Mouse (Mus musculus) ES-E14 (cell line): Measurements from ENCODE around the gene Slit1. TPM values are rescaled to one million over a fixed set of nuclear protein-coding genes. Genes with fewer than 3 reads are reported as not detected.

Experiments used
- DNase-seq: peaks from one replicate; pipeline ENCODE4 v3.0.0-alpha.2; 2013; ENCODE audit warnings: low read depth, low spot score
- H3K27ac ChIP-seq: 2 replicates; pipeline ENCODE4 v1.5.1; 2012; ENCODE audit warnings: low read depth, mild to moderate bottlenecking, low read length, moderate library complexity, mixed read lengths; ENCODE audit not compliant: poor library complexity, insufficient read depth, severe bottlenecking
- H3K36me3 ChIP-seq: 2 replicates; pipeline ENCODE4 v1.6.1; 2012; ENCODE audit warnings: mild to moderate bottlenecking, low read length, moderate library complexity, mixed read lengths; ENCODE audit not compliant: control insufficient read depth, poor library complexity, insufficient read depth, severe bottlenecking
- H3K4me1 ChIP-seq, 2 experiments: fragments of 150-350 bp in 1 of 2; sonication (generic) in 1 of 2; 2 replicates each; pipeline ENCODE4 v1.6.1; 2012; ENCODE audit warnings: low read length in 2 of 2, mild to moderate bottlenecking in 1 of 2, mixed read lengths in 1 of 2; ENCODE audit not compliant: control insufficient read depth in 2 of 2, insufficient read depth in 2 of 2, poor library complexity in 1 of 2
- H3K4me3 ChIP-seq, 2 experiments: fragments of 150-350 bp in 1 of 2; sonication (generic) in 1 of 2; 2 replicates each; pipeline ENCODE4 v1.5.1; 2012; ENCODE audit warnings: low read length in 2 of 2, low read depth in 1 of 2, mild to moderate bottlenecking in 1 of 2, mixed read lengths in 1 of 2; ENCODE audit not compliant: insufficient read depth in 1 of 2, poor library complexity in 1 of 2, severe bottlenecking in 1 of 2
- H3K9ac ChIP-seq: 2 replicates; pipeline ENCODE4 v1.6.1; 2012; ENCODE audit warnings: low read depth, mild to moderate bottlenecking, low read length, mixed read lengths; ENCODE audit not compliant: poor library complexity, insufficient read depth, severe bottlenecking
- H3K9me3 ChIP-seq: fragments of 150-350 bp; sonication (generic); 2 replicates; pipeline ENCODE4 v1.6.1; 2012; ENCODE audit warnings: low read depth, mild to moderate bottlenecking, low read length; ENCODE audit not compliant: control insufficient read depth, insufficient read depth
- CHD2 ChIP-seq: IDR thresholded peaks from 2 replicates; pipeline ENCODE4 v1.6.1; 2014; ENCODE audit warnings: mild to moderate bottlenecking, low read depth, low read length, inconsistent platforms
- HCFC1 ChIP-seq: IDR thresholded peaks from 2 replicates; pipeline ENCODE4 v1.6.1; 2012; ENCODE audit warnings: low read length, inconsistent platforms, borderline replicate concordance; ENCODE audit not compliant: insufficient read depth
- MAFK ChIP-seq: IDR thresholded peaks from 2 replicates; pipeline ENCODE4 v1.6.1; 2014; ENCODE audit warnings: mild to moderate bottlenecking, low read depth, low read length, inconsistent platforms; ENCODE audit not compliant: insufficient read depth
- ZC3H11A ChIP-seq: IDR thresholded peaks from 2 replicates; pipeline ENCODE4 v1.6.1; 2012; ENCODE audit warnings: low read depth, mild to moderate bottlenecking, inconsistent platforms, low read length, borderline replicate concordance
- ZNF384 ChIP-seq: IDR thresholded peaks from 2 replicates; pipeline ENCODE4 v1.6.1; 2012; ENCODE audit warnings: low read depth, low read length, inconsistent platforms
- in situ Hi-C, 2 experiments: fragments of 600-800 bp; cut with MboI; formaldehyde crosslinking; loops; one replicate each; pipeline ENCODE4 v1.15.1; 2025; ENCODE audit warnings: low sequenced_read_pairs in 2 of 2, inconsistent platforms in 1 of 2; ENCODE audit not compliant: unreplicated experiment in 2 of 2
- total RNA-seq: library from RNA; depleted of rRNA; stranded (reverse); fragments of 300-350 nt; gene quantifications from 2 replicates; pipeline ENCODE4 v1.2.3, GENCODE M21; 2012

Slit1 gene
- total RNA-seq, 1 experiment: 1.4 TPM

DNA sequence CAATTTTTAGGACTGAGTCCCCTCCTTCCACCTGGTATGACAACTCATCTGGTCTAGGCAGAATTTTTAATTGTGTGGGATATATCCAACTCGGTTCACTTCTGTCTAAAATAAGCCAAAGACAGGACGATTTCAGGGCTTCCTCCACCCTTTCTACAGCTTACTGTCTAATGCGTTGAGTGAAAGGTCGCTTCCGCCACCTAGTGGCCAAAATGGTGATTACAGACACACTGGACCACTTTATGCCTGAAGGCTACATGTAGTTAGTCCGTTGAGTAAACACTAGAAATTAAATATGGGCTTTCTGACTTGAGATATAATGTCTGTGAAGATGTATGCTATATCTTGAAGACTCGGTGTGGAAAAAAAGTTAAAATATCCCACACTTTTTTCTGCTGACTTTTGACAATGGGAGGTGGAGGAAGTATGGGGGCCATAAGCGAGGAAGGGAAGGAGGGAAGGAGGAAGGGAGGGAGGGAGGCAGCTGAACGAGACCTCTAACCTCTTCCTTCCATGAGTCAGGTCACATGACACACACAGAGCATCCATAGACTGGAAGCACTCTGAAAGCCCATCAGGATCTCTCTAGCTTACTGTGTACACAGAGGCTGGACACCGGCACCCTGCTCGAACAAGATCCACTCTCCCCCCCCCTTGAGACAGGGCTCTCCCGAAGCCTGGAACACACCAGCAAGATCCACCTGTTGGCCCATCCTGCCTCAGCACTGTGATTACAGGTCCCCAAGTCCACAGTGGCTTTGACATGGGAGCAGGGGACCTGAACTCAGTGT, 20.6 kb upstream of the Slit1 start:
- in situ Hi-C loops: loop anchor here (5.0 to 10.0 kb wide), 2 partner anchors 109 to 112 kb away; no protein-coding TSS in a partner anchor
- Histone ChIP-seq H3K36me3 (peaks cover 8% of the 10 kb centered on the region; the same call in 1 of the 2 replicates), H3K4me3 (no peak overlapping the region), H3K9me3 (no peaks in the 10 kb centered on the region), H3K4me1 (peaks cover 0 to 7% of the 10 kb centered on the region in 2 experiments; a peak in 2 of 4 replicates), H3K27ac (no peak overlapping the region), H3K9ac (no peak overlapping the region)
- no peak for TF ChIP-seq HCFC1
- no peak for TF ChIP-seq ZNF384
- peak; percentile 86 for TF ChIP-seq ZC3H11A
- no peak for TF ChIP-seq CHD2
- no peak for TF ChIP-seq MAFK
- peak; percentile 79 for DNase-seq

DNA sequence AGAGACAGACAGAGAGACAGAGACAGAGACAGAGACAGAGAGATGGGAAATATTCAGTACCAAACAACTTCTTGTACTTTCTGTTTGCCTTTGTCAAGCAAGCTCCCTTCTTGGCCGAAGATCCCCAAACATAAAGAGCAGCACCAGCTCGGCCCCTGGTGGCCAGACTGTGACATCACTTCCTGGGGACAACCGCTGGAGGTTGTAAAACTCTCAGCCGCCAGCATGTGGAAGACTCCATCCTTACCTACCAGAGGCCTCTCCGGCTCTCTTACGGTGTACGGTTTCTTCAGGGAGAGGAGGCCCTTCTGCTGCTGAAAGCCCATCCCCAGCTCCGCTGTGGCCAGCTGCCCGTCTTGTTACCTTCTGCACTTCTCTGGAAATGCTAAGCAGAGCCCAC, 18.1 kb upstream of the Slit1 start:
- Histone ChIP-seq H3K4me3 (peak overlapping the region; percentile 9 to 23; a peak in 1 of 4 replicates), H3K9me3 (no peaks in the 10 kb centered on the region), H3K36me3 (no peaks in the 10 kb centered on the region), H3K9ac (peak overlapping the region; percentile 32), H3K27ac (no peak overlapping the region), H3K4me1 (peaks cover 0 to 7% of the 10 kb centered on the region in 2 experiments; a peak in 2 of 4 replicates)
- in situ Hi-C loops: loop anchor here (5.0 to 10.0 kb wide), 2 partner anchors 107 to 109 kb away; no protein-coding TSS in a partner anchor
- no peak for TF ChIP-seq MAFK
- no peak for TF ChIP-seq HCFC1
- peak; percentile 27; the same call in 1 of the 2 replicates for TF ChIP-seq ZC3H11A
- no peak for TF ChIP-seq CHD2
- TF ChIP-seq ZNF384: no peak
- DNase-seq: peak; percentile 55

DNA sequence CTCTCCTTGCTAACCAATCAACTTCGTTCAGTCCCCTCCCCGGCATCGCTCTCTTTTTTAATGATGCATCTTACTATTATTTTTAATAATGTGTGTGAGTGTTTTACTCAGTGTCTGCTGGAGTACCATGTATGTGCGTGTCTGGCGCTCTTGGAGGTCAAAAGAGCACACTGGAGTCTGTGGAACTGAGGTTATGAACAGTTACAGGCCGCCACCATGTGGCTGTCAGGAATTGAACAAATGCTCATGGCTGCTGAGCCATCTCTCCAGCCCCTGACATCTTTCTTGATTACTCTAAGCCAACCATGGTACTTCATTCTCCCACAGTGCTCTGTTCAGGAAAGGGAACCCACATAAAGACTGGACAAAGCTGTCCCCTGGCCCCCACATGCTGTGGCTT, 16.3 kb upstream of the Slit1 start:
- Histone ChIP-seq H3K9me3 (no peaks in the 10 kb centered on the region), H3K4me3 (no peak overlapping the region), H3K27ac (no peak overlapping the region), H3K36me3 (no peaks in the 10 kb centered on the region), H3K9ac (no peak overlapping the region), H3K4me1 (peaks cover 0 to 5% of the 10 kb centered on the region in 2 experiments; a peak in 1 of 4 replicates)
- in situ Hi-C loops: loop anchor here (5.0 to 10.0 kb wide), 3 partner anchors 105 to 135 kb away; no protein-coding TSS in a partner anchor
- TF ChIP-seq MAFK: no peak
- no peak for TF ChIP-seq ZNF384
- TF ChIP-seq ZC3H11A: no peak
- TF ChIP-seq HCFC1: no peak
- TF ChIP-seq CHD2: no peak
- no peak for DNase-seq

DNA sequence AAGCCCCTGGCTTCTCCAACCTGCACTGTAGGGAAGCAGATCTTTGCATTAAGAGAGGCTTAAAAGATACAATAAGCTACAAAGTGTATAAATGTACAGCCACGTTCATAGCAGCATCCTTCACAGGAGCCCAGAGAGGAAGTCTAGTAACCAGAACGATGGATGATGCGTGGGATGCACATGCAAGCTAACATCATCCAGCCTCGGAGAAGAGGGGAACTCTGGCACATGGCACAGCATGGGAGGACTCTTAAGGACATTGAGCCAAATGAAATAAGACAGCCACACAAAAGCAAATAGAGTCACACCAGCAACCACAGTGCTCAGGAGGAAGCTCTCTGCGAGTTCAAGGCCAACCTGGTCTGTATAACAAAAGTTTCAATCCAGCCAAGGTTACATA, 15.8 kb upstream of the Slit1 start:
- no peaks in the 10 kb centered on the region for H3K9me3 ChIP-seq
- H3K4me1 ChIP-seq: peaks cover 0 to 5% of the 10 kb centered on the region in 2 experiments; a peak in 1 of 4 replicates
- in situ Hi-C loops: loop anchor here (10.0 kb wide), 1 partner anchor 134 kb away; no protein-coding TSS in a partner anchor
- TF ChIP-seq CHD2: no peak
- TF ChIP-seq ZNF384: no peak
- TF ChIP-seq ZC3H11A: no peak
- TF ChIP-seq MAFK: no peak
- no peak for TF ChIP-seq HCFC1
- H3K36me3 ChIP-seq: no peaks in the 10 kb centered on the region
- no peak for DNase-seq
- no peak overlapping the region for H3K9ac ChIP-seq
- H3K27ac ChIP-seq: no peak overlapping the region
- no peak overlapping the region for H3K4me3 ChIP-seq
